Mouse (Mus musculus): ENCODE data around the gene Lgals3bp. TPM values are rescaled to one million over a fixed set of nuclear protein-coding genes. Genes with fewer than 3 reads are reported as not detected.

Gene Lgals3bp
- total RNA-seq, 1 experiment from 2014 or later, result 51.1 TPM

DNA sequence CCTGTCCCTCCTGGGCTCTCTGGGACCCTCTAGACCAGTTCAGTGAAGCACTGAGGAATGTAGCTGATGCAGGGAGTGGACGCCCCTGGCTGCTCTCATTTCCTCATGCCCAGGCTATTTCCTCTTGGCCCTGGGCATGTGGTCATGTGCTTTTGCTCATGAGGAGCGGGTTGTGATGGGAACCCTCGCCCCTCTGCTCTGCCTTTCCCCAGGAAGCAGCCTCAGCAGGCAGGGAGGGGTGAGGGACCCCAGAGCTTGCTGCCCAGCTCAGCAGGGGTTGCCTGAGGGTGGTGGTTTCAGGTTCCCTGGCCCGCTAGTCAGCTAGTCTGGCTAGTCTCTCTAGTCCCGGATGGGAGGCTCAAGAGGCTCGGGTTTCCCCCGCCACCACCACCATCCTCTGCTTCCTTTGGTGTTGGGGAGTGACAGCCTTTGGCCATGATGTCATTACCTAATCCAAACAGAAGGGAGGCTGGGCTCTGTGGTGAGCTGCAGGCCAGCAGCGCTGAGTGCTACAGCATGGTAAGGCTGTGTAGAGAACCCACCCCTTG, 38.8 kb downstream of the Lgals3bp start:
- DNase-seq, result peak; percentile 37

GRCm38 (mm10) chr11:118362501-118362900, 39.4 kb downstream of the Lgals3bp start:
- peak; percentile 9 for DNase-seq

GRCm38 (mm10) chr11:118360907-118361341, 41.0 kb downstream of the Lgals3bp start:
- DNase-seq, result no peak

DNA sequence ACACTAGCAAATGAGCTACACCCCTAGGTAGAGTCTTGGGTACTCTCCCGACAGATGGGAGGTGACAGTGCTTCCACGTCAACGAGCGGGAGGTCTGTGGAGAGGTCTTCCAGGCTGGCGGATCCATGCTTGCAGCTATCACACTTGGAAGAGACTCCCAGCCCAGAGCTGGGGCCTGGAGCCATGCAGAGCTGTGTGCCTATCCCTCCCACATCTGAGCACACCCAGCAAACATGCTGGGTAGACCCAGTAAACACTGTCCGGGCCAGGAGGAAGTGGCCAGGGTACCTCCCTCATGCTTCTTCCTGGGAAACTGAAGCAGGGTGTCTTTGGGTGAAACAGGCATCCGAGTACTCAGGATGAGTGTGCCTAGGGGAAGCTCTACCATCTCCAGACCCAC, 41.4 kb downstream of the Lgals3bp start:
- no peak for DNase-seq

DNA sequence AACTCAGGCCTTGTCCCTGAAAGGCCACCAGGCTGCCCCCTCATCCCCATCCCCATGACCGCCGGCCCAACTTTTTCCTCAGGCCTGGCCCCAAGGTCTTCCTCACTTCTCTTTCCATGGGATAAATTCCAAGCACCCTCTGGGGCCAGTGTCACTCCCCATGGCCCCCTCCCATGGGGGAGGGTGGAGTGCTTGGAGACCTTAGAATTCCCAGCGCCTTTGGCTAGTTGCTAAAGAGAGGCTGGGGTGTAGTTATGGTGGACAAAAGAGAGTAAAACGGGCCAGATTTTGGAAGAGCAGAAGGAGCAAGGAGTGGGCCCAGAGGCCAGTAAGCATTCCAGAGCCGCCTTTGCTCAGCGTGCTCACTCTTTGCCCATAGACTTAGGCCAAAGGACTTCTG, 46.3 kb downstream of the Lgals3bp start, which contains the start of gene Timp2:
Gene Timp2, minus strand, starts transcription at position 101 of the 400 bp plus-strand sequence.
- no peak for DNase-seq

DNA sequence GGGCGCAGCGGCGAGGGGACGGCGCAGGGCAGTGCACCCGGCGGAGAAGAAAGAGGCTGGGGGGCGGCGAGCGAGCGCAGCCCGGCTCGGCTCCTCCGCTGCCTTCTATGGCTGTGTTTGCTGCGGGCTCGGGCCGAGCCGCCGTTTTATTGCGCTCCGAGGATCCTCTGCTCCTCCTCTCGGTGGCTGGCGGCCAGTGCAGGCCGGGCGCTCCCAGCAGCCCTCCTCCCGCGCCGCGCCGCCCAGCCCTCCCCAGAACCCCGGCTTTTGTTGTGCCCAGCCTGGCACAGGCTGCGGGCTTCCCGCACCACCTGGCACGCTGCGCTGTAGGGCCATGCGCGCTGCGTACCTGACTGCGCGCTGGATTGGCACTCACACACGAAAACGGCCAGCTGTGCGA, 46.7 kb downstream of the Lgals3bp start:
- peak; percentile 93 for DNase-seq

GRCm38 (mm10) chr11:118354636-118355191, 47.2 kb downstream of the Lgals3bp start:
- peak; percentile 48 for DNase-seq

- no peak for DNase-seq
Measured at GRCm38 (mm10) chr11:118349494-118349893, 52.4 kb downstream of the Lgals3bp start.

DNA sequence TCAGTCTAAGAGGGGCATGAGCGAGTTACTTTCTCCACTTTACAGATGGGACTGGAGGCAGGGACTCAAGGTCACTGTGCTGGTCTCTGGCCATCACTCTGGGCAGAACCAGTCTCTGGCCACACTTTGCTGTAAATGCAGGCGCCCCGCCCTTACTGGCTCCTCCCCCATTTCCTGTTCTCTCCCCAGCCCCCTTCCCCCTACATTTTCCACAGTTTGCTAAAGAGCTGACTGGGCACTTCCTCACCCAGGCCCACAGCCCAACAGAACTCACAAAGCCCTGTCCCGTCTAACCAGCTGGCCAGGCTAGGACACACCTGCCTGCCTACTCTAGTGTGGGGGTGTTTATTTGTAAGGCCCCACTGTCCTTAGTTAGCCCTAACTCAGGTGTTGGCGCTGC, 53.0 kb downstream of the Lgals3bp start:
- peak; percentile 65 for DNase-seq

DNA sequence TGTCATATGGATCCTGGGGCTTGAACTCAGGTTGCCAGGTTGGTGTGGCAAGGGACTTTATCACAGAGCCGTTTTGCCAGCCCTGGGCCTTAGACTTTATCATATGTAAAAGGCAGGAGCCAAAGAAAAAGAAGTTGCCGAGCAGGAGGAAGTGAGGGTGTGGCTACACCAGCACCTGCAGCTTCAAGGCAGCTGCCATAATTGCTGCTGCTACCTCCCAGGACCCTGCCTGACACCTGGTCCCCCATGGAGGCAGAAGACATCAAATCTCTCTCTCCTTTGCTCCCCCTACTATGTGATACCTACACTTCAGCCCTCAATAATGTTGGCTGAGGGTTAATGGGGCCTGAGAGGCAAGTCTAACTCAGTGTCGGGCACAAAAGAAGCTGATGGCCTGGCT, 53.5 kb downstream of the Lgals3bp start:
- no peak for DNase-seq

DNA sequence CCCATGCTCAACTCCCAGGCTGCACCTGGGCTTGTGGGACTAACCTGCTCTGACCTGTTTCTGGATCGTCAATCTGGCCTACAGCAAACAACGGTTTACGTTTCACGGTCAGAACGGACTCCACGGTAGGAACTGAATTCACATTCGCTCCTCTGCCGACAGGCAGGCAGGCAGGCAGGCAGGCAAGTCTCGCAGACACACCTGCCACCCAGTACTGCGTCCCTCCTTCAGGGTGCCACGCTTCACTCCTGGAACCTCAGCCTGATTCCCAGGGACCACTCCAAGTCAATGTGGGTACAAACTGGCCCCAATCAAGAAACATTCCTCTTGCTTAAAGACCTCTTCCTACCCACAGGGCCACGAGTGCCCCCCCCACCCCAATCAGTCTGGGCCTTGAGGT, 54.0 kb downstream of the Lgals3bp start:
- DNase-seq, result no peak

- DNase-seq, result no peak
Measured at GRCm38 (mm10) chr11:118347391-118347790, 54.5 kb downstream of the Lgals3bp start.

DNA sequence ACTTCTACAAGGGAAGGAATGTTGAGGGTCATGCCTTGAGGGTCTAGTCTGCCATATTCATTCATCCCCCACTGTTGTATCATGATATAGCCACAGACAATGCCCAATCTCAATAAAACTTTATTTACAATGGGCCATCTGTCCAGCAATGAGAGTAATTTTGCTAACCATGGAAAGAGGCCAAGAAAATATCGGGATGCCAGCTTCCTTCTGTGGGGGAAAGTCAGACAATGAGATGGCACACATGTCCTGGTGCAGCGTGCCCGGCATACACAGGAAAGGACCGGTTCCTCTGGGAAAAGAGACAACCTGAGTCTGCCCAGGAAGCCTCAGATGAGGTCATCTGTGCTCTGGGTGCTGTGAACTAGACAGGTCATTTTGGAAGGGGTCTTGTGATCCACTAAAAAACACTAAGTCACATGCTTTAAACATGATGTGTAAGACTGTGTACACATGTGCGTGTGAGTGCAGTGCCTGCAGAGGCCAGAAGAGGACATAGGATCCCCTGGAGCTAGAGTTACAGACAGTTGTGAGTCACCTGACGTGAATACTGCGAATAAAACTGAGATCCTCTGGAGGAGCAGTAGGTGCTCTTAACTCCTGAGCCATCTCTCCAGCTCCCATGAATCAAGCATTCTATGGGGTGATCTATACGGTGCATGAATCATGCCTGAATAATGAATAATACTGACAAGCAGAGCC, 55.3 kb downstream of the Lgals3bp start:
- DNase-seq, result no peak

DNA sequence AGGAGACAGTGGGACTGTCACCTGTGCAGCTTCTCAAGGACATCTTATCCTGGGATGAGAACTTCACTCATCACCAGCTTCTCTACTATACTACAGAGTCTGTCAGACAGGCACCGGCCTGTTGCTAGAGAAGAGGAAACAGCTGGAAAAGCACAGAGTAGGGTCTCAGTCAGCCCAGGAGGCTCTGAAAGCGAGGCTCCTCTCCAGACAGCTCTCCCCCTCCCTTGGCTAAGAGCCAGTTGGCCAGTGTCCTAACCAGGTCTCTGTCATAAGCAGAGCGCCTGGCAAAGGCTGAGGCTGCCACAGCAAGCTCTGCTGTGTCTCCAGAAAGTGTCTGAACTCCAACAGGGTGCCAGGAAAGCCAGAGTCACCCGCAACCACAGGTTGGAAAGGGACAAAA, 56.2 kb downstream of the Lgals3bp start:
- DNase-seq, result peak; percentile 67

DNA sequence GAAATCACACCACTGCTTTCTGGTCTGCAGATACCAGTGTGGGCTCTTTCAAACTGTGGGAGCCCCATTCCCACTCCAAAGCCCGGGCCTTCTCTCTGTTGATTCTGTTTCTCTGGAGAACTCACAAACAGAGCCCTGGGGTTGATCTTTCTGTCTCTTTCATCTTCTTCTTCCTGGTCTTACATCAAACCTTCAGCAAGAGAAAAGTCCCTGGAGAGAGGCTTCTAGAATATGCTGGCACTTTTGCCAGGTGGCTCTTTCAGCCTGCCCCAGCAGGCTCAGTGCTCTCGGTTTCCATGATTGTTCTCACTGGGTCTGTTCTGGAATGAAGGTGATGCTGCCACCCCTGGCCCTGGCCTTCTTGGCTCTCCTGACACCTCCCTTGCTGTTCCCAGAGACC, 58.3 kb downstream of the Lgals3bp start:
- no peak for DNase-seq

Other genes starting within 250 kb of the Lgals3bp start
- 48.7 and 60.8 TPM in 2 replicates for gene Cyth1, start 153.5 kb downstream of the Lgals3bp start, total RNA-seq (2021)
- 23.0 and 24.2 TPM in 2 replicates for gene Usp36, start 111.8 kb downstream of the Lgals3bp start, total RNA-seq (2021)
- 0.67 and 1.7 TPM in 2 replicates for gene Cep295nl, start 59.6 kb downstream of the Lgals3bp start, total RNA-seq (2021)
- 78.9 and 94.3 TPM in 2 replicates for gene Timp2, start 46.4 kb downstream of the Lgals3bp start, total RNA-seq (2021)
- gene Cant1, start 17.0 kb upstream of the Lgals3bp start, total RNA-seq (2021), result 25.3 and 28.4 TPM in 2 replicates
- gene C1qtnf1, start 26.1 kb upstream of the Lgals3bp start, total RNA-seq (2021), result 23.7 and 29.2 TPM in 2 replicates
- gene Engase, start 74.7 kb upstream of the Lgals3bp start, total RNA-seq (2021), result 12.1 and 12.4 TPM in 2 replicates

Measured in adrenal gland, postnatal 14 days (tissue).